Mouse (Mus musculus): ENCODE measurements around the gene Nob1.

The Nob1 gene

GRCm38 (mm10) chr8:107424597-107425229 is at the start of gene Nob1:
Gene Nob1, minus strand, starts transcription at chr8:107425051.
- peak; percentile 97 to 99 for DNase-seq

GRCm38 (mm10) chr8:107473369-107473768 is 48.5 kb upstream of the Nob1 start:
- no peak for DNase-seq

- DNase-seq: no peak
Observed at GRCm38 (mm10) chr8:107472403-107473100, 47.7 kb upstream of the Nob1 start.

- DNase-seq: no peak
Observed at GRCm38 (mm10) chr8:107470302-107470701, 45.5 kb upstream of the Nob1 start.

GRCm38 (mm10) chr8:107468811-107469302 is 44.0 kb upstream of the Nob1 start:
- no peak for DNase-seq

- DNase-seq: no peak
Observed at GRCm38 (mm10) chr8:107466642-107467041, 41.8 kb upstream of the Nob1 start.

GRCm38 (mm10) chr8:107465332-107465990 is 40.6 kb upstream of the Nob1 start:
- DNase-seq: no peak

- DNase-seq: no peak
Observed at GRCm38 (mm10) chr8:107462423-107462822, 37.6 kb upstream of the Nob1 start.

- DNase-seq: no peak
Observed at GRCm38 (mm10) chr8:107458281-107458680, 33.4 kb upstream of the Nob1 start.

- DNase-seq: no peak
Observed at GRCm38 (mm10) chr8:107457725-107458124, 32.9 kb upstream of the Nob1 start.

- DNase-seq: peak; percentile 37 to 48
Observed at GRCm38 (mm10) chr8:107455268-107455667, 30.4 kb upstream of the Nob1 start.

- peak; percentile 70 to 81 for DNase-seq
Observed at GRCm38 (mm10) chr8:107453386-107453785, 28.5 kb upstream of the Nob1 start.

- DNase-seq: no peak
Observed at GRCm38 (mm10) chr8:107451414-107452066, 26.7 kb upstream of the Nob1 start.

GRCm38 (mm10) chr8:107449655-107450054 is 24.8 kb upstream of the Nob1 start:
- DNase-seq: no peak

GRCm38 (mm10) chr8:107449130-107449529 is 24.3 kb upstream of the Nob1 start:
- peak; percentile 79 to 83 for DNase-seq

- no peak for DNase-seq
Observed at GRCm38 (mm10) chr8:107448382-107448889, 23.6 kb upstream of the Nob1 start.

- no peak for DNase-seq
Observed at GRCm38 (mm10) chr8:107447713-107448112, 22.9 kb upstream of the Nob1 start.

- DNase-seq: peak in 1 of 2 experiments; percentile 21
Observed at GRCm38 (mm10) chr8:107444626-107445025, 19.8 kb upstream of the Nob1 start.

GRCm38 (mm10) chr8:107439880-107440625 is 15.2 kb upstream of the Nob1 start:
- no peak for DNase-seq

GRCm38 (mm10) chr8:107437711-107438110 is 12.9 kb upstream of the Nob1 start:
- peak; percentile 71 to 82 for DNase-seq

GRCm38 (mm10) chr8:107436841-107437421 is 12.1 kb upstream of the Nob1 start:
- peak; percentile 45 to 50 for DNase-seq

Data from kidney, postnatal 36 days (tissue).